Mouse (Mus musculus) CH12.LX (cell line): ENCODE data around the gene Inpp5a. TPM values are rescaled to one million over a fixed set of nuclear protein-coding genes. Genes with fewer than 3 reads are reported as not detected.
A peak's percentile ranks its signal among the peaks of the same experiment; 100 is the strongest.

Experiments used
- DNase-seq: peaks from one replicate; pipeline ENCODE4 v3.0.0-alpha.2; 2013; ENCODE audit errors: extremely low read depth
- H3K27ac ChIP-seq: 2 replicates; pipeline ENCODE4 v1.5.1; 2012; ENCODE audit warnings: low read depth, mild to moderate bottlenecking, control low read depth, moderate library complexity; ENCODE audit not compliant: insufficient read depth
- H3K27me3 ChIP-seq: replicated peaks from 2 replicates; pipeline ENCODE3; 2012; ENCODE audit warnings: inconsistent platforms
- H3K36me3 ChIP-seq, 2 experiments: replicated peaks in 1 of 2; 2 replicates each; pipeline versions ENCODE3 to v1.6.1; 2012; ENCODE audit warnings: inconsistent platforms in 1 of 2, low read length in 1 of 2, mild to moderate bottlenecking in 1 of 2, mixed read lengths in 1 of 2, moderate library complexity in 1 of 2; ENCODE audit not compliant: control insufficient read depth in 1 of 2, insufficient read depth in 1 of 2
- H3K4me1 ChIP-seq, 2 experiments: 2 replicates each; pipeline ENCODE4 v1.6.1; 2012; ENCODE audit warnings: inconsistent platforms in 1 of 2, moderate library complexity in 1 of 2; ENCODE audit not compliant: insufficient read depth in 2 of 2, control insufficient read depth in 1 of 2
- H3K4me2 ChIP-seq: 2 replicates; pipeline ENCODE4 v1.6.1; 2012; ENCODE audit warnings: low read depth, mild to moderate bottlenecking, control low read depth; ENCODE audit not compliant: poor library complexity, insufficient read depth, severe bottlenecking
- H3K4me3 ChIP-seq, 3 experiments: fragments of 150-350 bp in 1 of 3; sonication (generic) in 1 of 3; replicated peaks in 1 of 3; 2 replicates each; pipeline versions ENCODE3 to v1.5.1; 2011 to 2012; ENCODE audit warnings: low read depth in 2 of 3, low read length in 2 of 3, mild to moderate bottlenecking in 2 of 3, moderate library complexity in 2 of 3, control low read depth in 1 of 3, improper control_type of control experiment in 1 of 3, inconsistent platforms in 1 of 3, mixed read lengths in 1 of 3; ENCODE audit not compliant: poor library complexity in 1 of 3
- H3K79me2 ChIP-seq: replicated peaks from 2 replicates; pipeline ENCODE4 v1.6.1; 2012; ENCODE audit warnings: mild to moderate bottlenecking, moderate library complexity; ENCODE audit not compliant: control insufficient read depth, poor library complexity, insufficient read depth, severe bottlenecking; ENCODE audit errors: extremely low read depth
- H3K9ac ChIP-seq: 2 replicates; pipeline ENCODE4 v1.6.1; 2012; ENCODE audit warnings: low read depth, mild to moderate bottlenecking, control low read depth, moderate library complexity; ENCODE audit not compliant: insufficient read depth
- H3K9me3 ChIP-seq: replicated peaks from 2 replicates; pipeline ENCODE3; 2012; ENCODE audit warnings: low read length, inconsistent platforms, mixed read lengths
- BHLHE40 ChIP-seq: IDR thresholded peaks from 2 replicates; pipeline ENCODE4 v1.6.1; 2011; ENCODE audit warnings: mild to moderate bottlenecking, low read depth, low read length, improper control_type of control experiment
- CHD1 ChIP-seq: IDR thresholded peaks from 2 replicates; pipeline ENCODE4 v1.6.1; 2012; ENCODE audit warnings: low read depth, low read length, improper control_type of control experiment, inconsistent platforms
- CHD2 ChIP-seq: IDR thresholded peaks from 2 replicates; pipeline ENCODE4 v1.6.1; 2011; ENCODE audit warnings: low read length, improper control_type of control experiment
- ELF1 ChIP-seq: IDR thresholded peaks from 2 replicates; pipeline ENCODE4 v1.6.1; 2014; ENCODE audit warnings: low read depth, mild to moderate bottlenecking, inconsistent platforms, low read length, improper control_type of control experiment
- EP300 ChIP-seq: IDR thresholded peaks from 2 replicates; pipeline ENCODE4 v1.6.1; 2011; ENCODE audit warnings: low read length, improper control_type of control experiment
- ETS1 ChIP-seq: conservative IDR thresholded peaks from 2 replicates; pipeline ENCODE4 v1.6.1; 2012; ENCODE audit warnings: low read depth, mild to moderate bottlenecking, inconsistent platforms, low read length, improper control_type of control experiment, moderate library complexity
- IRF4 ChIP-seq: IDR thresholded peaks from 2 replicates; pipeline ENCODE4 v1.6.1; 2014; ENCODE audit warnings: low read depth, mild to moderate bottlenecking, inconsistent platforms, low read length, improper control_type of control experiment
- MAZ ChIP-seq: IDR thresholded peaks from 2 replicates; pipeline ENCODE4 v1.6.1; 2012; ENCODE audit warnings: low read depth, mild to moderate bottlenecking, inconsistent platforms, low read length, improper control_type of control experiment, moderate library complexity
- MEF2A ChIP-seq: IDR thresholded peaks from 2 replicates; pipeline ENCODE4 v1.6.1; 2014; ENCODE audit warnings: low read depth, mild to moderate bottlenecking, inconsistent platforms, low read length, improper control_type of control experiment, borderline replicate concordance
- MXI1 ChIP-seq: IDR thresholded peaks from 2 replicates; pipeline ENCODE4 v1.6.1; 2011; ENCODE audit warnings: mild to moderate bottlenecking, low read depth, low read length, improper control_type of control experiment
- NRF1 ChIP-seq: IDR thresholded peaks from 2 replicates; pipeline ENCODE4 v1.6.1; 2014; ENCODE audit warnings: low read depth, mild to moderate bottlenecking, inconsistent platforms, low read length, improper control_type of control experiment, moderate library complexity
- POLR2A ChIP-seq: IDR thresholded peaks from 2 replicates; pipeline ENCODE4 v1.6.1; 2011; ENCODE audit warnings: low read depth, mild to moderate bottlenecking, improper control_type of control experiment, low read length
- POLR2AphosphoS2 ChIP-seq: IDR thresholded peaks from 2 replicates; pipeline ENCODE4 v1.6.1; 2011; ENCODE audit warnings: low read depth, low read length, improper control_type of control experiment
- RAD21 ChIP-seq: IDR thresholded peaks from 2 replicates; pipeline ENCODE4 v1.6.1; 2011; ENCODE audit warnings: low read depth, mild to moderate bottlenecking, low read length, improper control_type of control experiment, moderate library complexity
- SMC3 ChIP-seq: IDR thresholded peaks from 2 replicates; pipeline ENCODE4 v1.6.1; 2011; ENCODE audit warnings: low read depth, low read length, improper control_type of control experiment
- TCF12 ChIP-seq: IDR thresholded peaks from 2 replicates; pipeline ENCODE4 v1.6.1; 2014; ENCODE audit warnings: low read depth, mild to moderate bottlenecking, inconsistent platforms, low read length, improper control_type of control experiment
- UBTF ChIP-seq: IDR thresholded peaks from 2 replicates; pipeline ENCODE4 v1.6.1; 2012; ENCODE audit warnings: low read depth, mild to moderate bottlenecking, inconsistent platforms, low read length, improper control_type of control experiment, moderate library complexity
- USF1 ChIP-seq: IDR thresholded peaks from 2 replicates; pipeline ENCODE4 v1.6.1; 2014; ENCODE audit warnings: low read depth, mild to moderate bottlenecking, inconsistent platforms, low read length, improper control_type of control experiment
- ZKSCAN1 ChIP-seq: IDR thresholded peaks from 2 replicates; pipeline ENCODE4 v1.6.1; 2012; ENCODE audit warnings: low read depth, inconsistent platforms, low read length, improper control_type of control experiment, borderline replicate concordance
- dilution Hi-C: fragments of 300-500 bp; cut with MboI; formaldehyde crosslinking; loops from 2 replicates; pipeline ENCODE4 v1.14.3; 2020; ENCODE audit warnings: low sequenced_read_pairs; ENCODE audit not compliant: extremely low pct_unique_long_range_greater_than_20kb, extremely low pct_ligation_motif_present
- in situ Hi-C: fragments of 300-500 bp; cut with MboI; formaldehyde crosslinking; loops from 3 replicates; pipeline ENCODE4 v1.14.3; 2019; ENCODE audit warnings: low sequenced_read_pairs, low pct_ligation_motif_present, low pct_unique_long_range_greater_than_20kb, mixed read lengths
- polyA plus RNA-seq: library from polyadenylated mRNA; unstranded; fragments of >175 nt; gene quantifications from 2 replicates; pipeline ENCODE4 v1.2.1, GENCODE M21; 2012; ENCODE audit warnings: low read depth; ENCODE audit not compliant: insufficient read length
- total RNA-seq, 2 experiments: library from RNA; depleted of rRNA; stranded (reverse); fragments of 300-350 nt in 1 of 2; fragments of >200 nt in 1 of 2; gene quantifications; 2 replicates each; pipeline ENCODE4 v1.2.3; 2012 to 2014

The Inpp5a gene
- total and polyA plus RNA-seq, 3 experiments, result 1.7 to 5.4 (median 3.0) TPM

- Histone ChIP-seq H3K27me3 (no peaks in the 10 kb centered on the region), H3K9me3 (no peaks in the 10 kb centered on the region), H3K79me2 (no peaks in the 10 kb centered on the region), H3K4me1 (peaks cover 25 to 42% of the 10 kb centered on the region in 2 experiments), H3K9ac (no peak overlapping the region)
- in situ Hi-C loops, result no loop called here
- TF ChIP-seq USF1 (no peak), POLR2AphosphoS2 (no peak), ELF1 (no peak), POLR2A (no peak), MXI1 (no peak), CHD1 (no peak), TCF12 (no peak), NRF1 (no peak), ETS1 (no peak), MAZ (no peak), EP300 (no peak)
- TF ChIP-seq, all 38 proteins: peak for 0
- no peak overlapping the region for H3K4me3 ChIP-seq
- no peak overlapping the region for H3K27ac ChIP-seq
- H3K4me2 ChIP-seq, result no peak overlapping the region
- dilution Hi-C loops, result no loop called here
- peaks cover 0 to 4% of the 10 kb centered on the region in 2 experiments for H3K36me3 ChIP-seq
- no peak for DNase-seq
Measured at GRCm38 (mm10) chr7:139453198-139453597, 64.3 kb downstream of the Inpp5a start.

- H3K79me2 ChIP-seq, result no peaks in the 10 kb centered on the region
- H3K4me2 ChIP-seq, result no peak overlapping the region
- no peak overlapping the region for H3K9ac ChIP-seq
- peak; percentile 59 for DNase-seq
- peak; percentile 5; the same call in 1 of the 2 replicates for TF ChIP-seq SMC3
- TF ChIP-seq BHLHE40, result peak; percentile 50
- TF ChIP-seq IRF4, result 0 out of 2 replicates have a peak, but pooled peaks have one; percentile 10
- TF ChIP-seq ETS1, result peak; percentile 71
- TF ChIP-seq ELF1, result peak; percentile 8; the same call in 1 of the 2 replicates
- peak; percentile 53 for TF ChIP-seq EP300
- TF ChIP-seq RAD21, result no peak
- TF ChIP-seq CHD2, result peak; percentile 14; the same call in 1 of the 2 replicates
- TF ChIP-seq UBTF, result no peak
- peak; percentile 28; the same call in 1 of the 2 replicates for TF ChIP-seq MEF2A
- TF ChIP-seq ZKSCAN1, result no peak
- TF ChIP-seq TCF12, result peak; percentile 79
- peaks cover 25 to 42% of the 10 kb centered on the region in 2 experiments for H3K4me1 ChIP-seq
- in situ Hi-C loops, result no loop called here
- no peak overlapping the region for H3K4me3 ChIP-seq
- H3K27me3 ChIP-seq, result no peaks in the 10 kb centered on the region
- no peak overlapping the region for H3K27ac ChIP-seq
- dilution Hi-C loops, result no loop called here
- H3K9me3 ChIP-seq, result no peaks in the 10 kb centered on the region
- H3K36me3 ChIP-seq, result peaks cover 0 to 4% of the 10 kb centered on the region in 2 experiments
Measured at GRCm38 (mm10) chr7:139454285-139454684, 65.4 kb downstream of the Inpp5a start.
